Mouse (Mus musculus): ENCODE measurements at regions not wholly inside any gene's neighbourhood (a gene's known extent, or its start where the extent isn't known, plus 50 kb on each side); places are given as distances from the start of the nearest gene placed in this dataset.
"Not testable (repeated sequence)": the region's sequence is repeated elsewhere in the genome, so short reads cannot be mapped to it uniquely, and the experiment has no call there.

GRCm38 (mm10) chr10:66643160-66643559, 452.8 kb upstream of the Jmjd1c start:
- Histone ChIP-seq H3K36me3 (no peaks in the 10 kb centered on the region), H3K4me3 (replicated peaks) (no peak overlapping the region), H3K27me3 (no peaks in the 10 kb centered on the region), H3K4me2 (replicated peaks) (no peak overlapping the region), H3K27ac (no peak overlapping the region), H3K9me3 (no peaks in the 10 kb centered on the region), H3K4me1 (replicated peaks) (0 out of 2 replicates have a peak, but pooled peaks cover 5% of the 10 kb centered on the region), H3K9ac (replicated peaks) (no peak overlapping the region)
- WGBS: 69% methylated on average over 5 of the region's 5 CpGs
- ATAC-seq: no peak

- Histone ChIP-seq H3K9ac (replicated peaks) (no peak overlapping the region), H3K4me1 (replicated peaks) (no peaks in the 10 kb centered on the region), H3K4me3 (replicated peaks) (no peak overlapping the region), H3K4me2 (replicated peaks) (no peak overlapping the region), H3K36me3 (no peaks in the 10 kb centered on the region), H3K27ac (no peak overlapping the region), H3K9me3 (no peaks in the 10 kb centered on the region), H3K27me3 (no peaks in the 10 kb centered on the region)
- no peak for ATAC-seq
- 91% methylated on average over 5 of the region's 5 CpGs for WGBS
Measured at GRCm38 (mm10) chr10:66657520-66657919, 438.4 kb upstream of the Jmjd1c start.

- WGBS: 89% methylated on average over 6 of the region's 6 CpGs
- no peaks in the 10 kb centered on the region for H3K4me1 ChIP-seq (replicated peaks)
Measured at GRCm38 (mm10) chr10:66683160-66683559, 412.8 kb upstream of the Jmjd1c start.

GRCm38 (mm10) chr10:66689196-66689595, 406.7 kb upstream of the Jmjd1c start:
- H3K4me1 ChIP-seq (replicated peaks); ATAC-seq; H3K4me2 ChIP-seq (replicated peaks); H3K27me3 ChIP-seq; H3K4me3 ChIP-seq (replicated peaks); H3K9ac ChIP-seq (replicated peaks); H3K27ac ChIP-seq; H3K36me3 ChIP-seq: not testable (repeated sequence)
- H3K9me3 ChIP-seq: peaks cover 16% of the 10 kb centered on the region
- 79% methylated on average over 2 of the region's 2 CpGs for WGBS

More at GRCm38 (mm10) chr10:66683160-66683559, 412.8 kb upstream of the Jmjd1c start:
- Histone ChIP-seq H3K27ac (no peak overlapping the region), H3K9me3 (0 out of 2 replicates have a peak, but pooled peaks cover 9% of the 10 kb centered on the region), H3K36me3 (no peaks in the 10 kb centered on the region), H3K4me2 (replicated peaks) (no peak overlapping the region), H3K9ac (replicated peaks) (no peak overlapping the region), H3K27me3 (no peaks in the 10 kb centered on the region), H3K4me3 (replicated peaks) (no peak overlapping the region)
- no peak for ATAC-seq

GRCm38 (mm10) chr10:66694549-66695285, 401.2 kb upstream of the Jmjd1c start:
- Histone ChIP-seq H3K9me3 (no peaks in the 10 kb centered on the region), H3K9ac (replicated peaks) (no peak overlapping the region), H3K27ac (no peak overlapping the region), H3K36me3 (no peaks in the 10 kb centered on the region), H3K4me2 (replicated peaks) (no peak overlapping the region), H3K27me3 (no peaks in the 10 kb centered on the region), H3K4me3 (replicated peaks) (no peak overlapping the region), H3K4me1 (replicated peaks) (no peaks in the 10 kb centered on the region)
- ATAC-seq: no peak
- WGBS: 90% methylated on average over 10 of the region's 11 CpGs

GRCm38 (mm10) chr10:66714926-66715325, 381.0 kb upstream of the Jmjd1c start:
- H3K4me2 ChIP-seq (replicated peaks); H3K27me3 ChIP-seq; H3K27ac ChIP-seq; H3K4me3 ChIP-seq (replicated peaks); H3K9ac ChIP-seq (replicated peaks); H3K4me1 ChIP-seq (replicated peaks); H3K9me3 ChIP-seq; H3K36me3 ChIP-seq; ATAC-seq: not testable (repeated sequence)
- 94% methylated on average over 9 of the region's 9 CpGs for WGBS

GRCm38 (mm10) chr10:66717909-66718308, 378.0 kb upstream of the Jmjd1c start:
- no peak for ATAC-seq
- H3K4me2 ChIP-seq (replicated peaks): no peak overlapping the region
- H3K4me3 ChIP-seq (replicated peaks): no peak overlapping the region
- H3K4me1 ChIP-seq (replicated peaks): no peaks in the 10 kb centered on the region
- H3K9me3 ChIP-seq: no peaks in the 10 kb centered on the region; the same call in 1 of the 2 replicates
- 80% methylated on average over 7 of the region's 7 CpGs for WGBS
- no peaks in the 10 kb centered on the region for H3K27me3 ChIP-seq
- no peak overlapping the region for H3K27ac ChIP-seq
- no peak overlapping the region for H3K9ac ChIP-seq (replicated peaks)
- H3K36me3 ChIP-seq: no peaks in the 10 kb centered on the region

GRCm38 (mm10) chr10:66719796-66720195, 376.1 kb upstream of the Jmjd1c start:
- 92% methylated on average over 11 of the region's 11 CpGs for WGBS
- Histone ChIP-seq H3K9me3 (no peaks in the 10 kb centered on the region; the same call in 1 of the 2 replicates), H3K4me2 (replicated peaks) (no peak overlapping the region), H3K36me3 (no peaks in the 10 kb centered on the region), H3K27me3 (no peaks in the 10 kb centered on the region), H3K4me1 (replicated peaks) (no peaks in the 10 kb centered on the region), H3K27ac (no peak overlapping the region), H3K4me3 (replicated peaks) (no peak overlapping the region), H3K9ac (replicated peaks) (no peak overlapping the region)
- no peak for ATAC-seq

GRCm38 (mm10) chr10:66733631-66734030, 362.3 kb upstream of the Jmjd1c start:
- H3K9me3 ChIP-seq: 0 out of 2 replicates have a peak, but pooled peaks cover 3% of the 10 kb centered on the region
- H3K4me1 ChIP-seq (replicated peaks): no peaks in the 10 kb centered on the region
- no peak overlapping the region for H3K9ac ChIP-seq (replicated peaks)
- no peak overlapping the region for H3K4me3 ChIP-seq (replicated peaks)
- H3K4me2 ChIP-seq (replicated peaks): no peak overlapping the region
- no peak overlapping the region for H3K27ac ChIP-seq
- no peaks in the 10 kb centered on the region for H3K27me3 ChIP-seq
- ATAC-seq: no peak
- H3K36me3 ChIP-seq: no peaks in the 10 kb centered on the region
- WGBS: 92% methylated on average over 5 of the region's 5 CpGs

GRCm38 (mm10) chr10:66734853-66735252, 361.1 kb upstream of the Jmjd1c start:
- H3K9ac ChIP-seq (replicated peaks): no peak overlapping the region

GRCm38 (mm10) chr10:66739017-66739416, 356.9 kb upstream of the Jmjd1c start:
- no peaks in the 10 kb centered on the region for H3K27me3 ChIP-seq
- no peaks in the 10 kb centered on the region for H3K9me3 ChIP-seq
- WGBS: 77% methylated on average over 6 of the region's 7 CpGs
- H3K36me3 ChIP-seq: no peaks in the 10 kb centered on the region
- H3K4me2 ChIP-seq (replicated peaks): no peak overlapping the region
- H3K4me1 ChIP-seq (replicated peaks): no peaks in the 10 kb centered on the region
- H3K9ac ChIP-seq (replicated peaks): no peak overlapping the region
- ATAC-seq: no peak
- no peak overlapping the region for H3K27ac ChIP-seq
- no peak overlapping the region for H3K4me3 ChIP-seq (replicated peaks)

More at GRCm38 (mm10) chr10:66734853-66735252, 361.1 kb upstream of the Jmjd1c start:
- Histone ChIP-seq H3K9me3 (no peaks in the 10 kb centered on the region), H3K27ac (no peak overlapping the region), H3K27me3 (no peaks in the 10 kb centered on the region), H3K36me3 (no peaks in the 10 kb centered on the region), H3K4me2 (replicated peaks) (no peak overlapping the region), H3K4me3 (replicated peaks) (no peak overlapping the region), H3K4me1 (replicated peaks) (no peaks in the 10 kb centered on the region)
- WGBS: 60% methylated on average over 5 of the region's 5 CpGs
- ATAC-seq: no peak

- ATAC-seq: no peak
- H3K36me3 ChIP-seq: no peaks in the 10 kb centered on the region
- no peak overlapping the region for H3K4me2 ChIP-seq (replicated peaks)
- WGBS: 64% methylated on average over 3 of the region's 3 CpGs
- no peak overlapping the region for H3K9ac ChIP-seq (replicated peaks)
- H3K9me3 ChIP-seq: no peaks in the 10 kb centered on the region
- no peak overlapping the region for H3K27ac ChIP-seq
- no peaks in the 10 kb centered on the region for H3K4me1 ChIP-seq (replicated peaks)
- no peaks in the 10 kb centered on the region for H3K27me3 ChIP-seq
- no peak overlapping the region for H3K4me3 ChIP-seq (replicated peaks)
Measured at GRCm38 (mm10) chr10:66741819-66742218, 354.1 kb upstream of the Jmjd1c start.

- Histone ChIP-seq H3K4me3 (replicated peaks) (no peak overlapping the region), H3K27me3 (no peaks in the 10 kb centered on the region), H3K9me3 (no peaks in the 10 kb centered on the region), H3K4me1 (replicated peaks) (no peaks in the 10 kb centered on the region), H3K27ac (no peak overlapping the region), H3K4me2 (replicated peaks) (no peak overlapping the region), H3K36me3 (no peaks in the 10 kb centered on the region), H3K9ac (replicated peaks) (no peak overlapping the region)
- 75% methylated on average over 6 of the region's 6 CpGs for WGBS
- no peak for ATAC-seq
Measured at GRCm38 (mm10) chr10:66743254-66743653, 352.7 kb upstream of the Jmjd1c start.

Measured in midbrain, embryonic 13.5 days (tissue).